Mouse (Mus musculus) forebrain, postnatal 0 days (tissue): ENCODE measurements around the gene Parpbp. TPM values are rescaled to one million over a fixed set of nuclear protein-coding genes. Genes with fewer than 3 reads are reported as not detected.
A peak's percentile ranks its signal among the peaks of the same experiment; 100 is the strongest.

ENCODE experiments used
- ATAC-seq: fragments of 200-750 bp; cut with Nextera tagmentation; 2 replicates; pipeline ENCODE4 v1.8.0; 2017; ENCODE audit warnings: mild to moderate bottlenecking, moderate library complexity
- DNase-seq: peaks from one replicate; pipeline ENCODE4 v3.0.0-alpha.2; 2015
- H3K27ac ChIP-seq: fragments of 300-500 bp; sonication (generic); 2 replicates; pipeline ENCODE4 v1.5.1; 2014; ENCODE audit warnings: low read depth, mild to moderate bottlenecking, antibody characterized with exemption, low read length, moderate library complexity, mixed read lengths
- H3K27me3 ChIP-seq: fragments of 300-500 bp; sonication (generic); 2 replicates; pipeline ENCODE4 v1.6.1; 2014; ENCODE audit warnings: mild to moderate bottlenecking, low read length, mixed read lengths; ENCODE audit not compliant: insufficient read depth
- H3K36me3 ChIP-seq: fragments of 300-500 bp; sonication (generic); 2 replicates; pipeline ENCODE4 v1.6.1; 2014; ENCODE audit warnings: mild to moderate bottlenecking, moderate library complexity; ENCODE audit not compliant: insufficient read depth
- H3K4me1 ChIP-seq: fragments of 300-500 bp; sonication (generic); 2 replicates; pipeline ENCODE4 v1.6.1; 2014; ENCODE audit warnings: antibody characterized with exemption; ENCODE audit not compliant: insufficient read depth
- H3K4me2 ChIP-seq: fragments of 300-500 bp; sonication (generic); 2 replicates; pipeline ENCODE4 v1.6.1; 2014; ENCODE audit warnings: low read depth, mild to moderate bottlenecking, moderate library complexity
- H3K4me3 ChIP-seq: fragments of 300-500 bp; sonication (generic); 2 replicates; pipeline ENCODE4 v1.5.1; 2014; ENCODE audit warnings: low read depth, low read length, mixed read lengths
- H3K9ac ChIP-seq: fragments of 300-500 bp; sonication (generic); 2 replicates; pipeline ENCODE4 v1.6.1; 2014; ENCODE audit warnings: mild to moderate bottlenecking
- H3K9me3 ChIP-seq: fragments of 300-500 bp; sonication (generic); 2 replicates; pipeline ENCODE4 v1.6.1; 2016; ENCODE audit warnings: low read length
- CTCF ChIP-seq: sonication (generic); IDR thresholded peaks from 2 replicates; pipeline ENCODE4 v1.5.1; 2016; ENCODE audit warnings: antibody characterized with exemption, control low read depth, low read depth
- WGBS: fragments of 180-500 bp; shearing (Covaris S2); extraction: QIAGEN DNeasy Blood & Tissue Kit; methylation state at CpG from one replicate; pipeline ENCODE4 v1.1.7; 2014; 5-methylcytosine and 5-hydroxymethylcytosine counted together
- polyA plus RNA-seq: library from polyadenylated mRNA; unstranded; fragments of >200 nt; fragmentation: Nextera tagmentation; extraction: Ambion mirVana; gene quantifications from 2 replicates; pipeline ENCODE4 v1.2.1, GENCODE M21; 2015
- total RNA-seq: library from RNA; depleted of rRNA; stranded (reverse); fragments of >200 nt; gene quantifications from 2 replicates; pipeline ENCODE4 v1.2.3, GENCODE M21; 2014

Gene Parpbp
- total and polyA plus RNA-seq, 2 experiments from 2014 or later = 1.4 to 6.9 TPM

- Histone ChIP-seq H3K9me3 (no peaks in the 10 kb centered on the region), H3K4me2 (peak overlapping the region; percentile 81), H3K9ac (peak overlapping the region; percentile 78), H3K36me3 (no peaks in the 10 kb centered on the region), H3K27me3 (no peaks in the 10 kb centered on the region), H3K4me3 (peak overlapping the region; percentile 68), H3K4me1 (peaks cover 5% of the 10 kb centered on the region; the same call in 1 of the 2 replicates), H3K27ac (no peak overlapping the region)
- no peak for TF ChIP-seq CTCF
- ATAC-seq (peak; percentile 3), DNase-seq (no peak)
- WGBS = 13% methylated on average over 7 of the region's 7 CpGs
These were observed 554 bp downstream of the Parpbp start for GRCm38 (mm10) chr10:88146187-88146586.

- WGBS = 96% methylated on average over 16 of the region's 16 CpGs
- Histone ChIP-seq H3K9ac (no peak overlapping the region), H3K4me3 (no peak overlapping the region), H3K36me3 (no peaks in the 10 kb centered on the region), H3K4me1 (no peaks in the 10 kb centered on the region), H3K4me2 (no peak overlapping the region), H3K27ac (no peak overlapping the region), H3K27me3 (no peaks in the 10 kb centered on the region), H3K9me3 (no peaks in the 10 kb centered on the region)
- no peak for TF ChIP-seq CTCF
- no peak for DNase-seq
- ATAC-seq = no peak
These were observed 11.1 kb downstream of the Parpbp start for GRCm38 (mm10) chr10:88135630-88136029.

- no peak overlapping the region for H3K4me2 ChIP-seq
- H3K9ac ChIP-seq = no peak overlapping the region
- no peak overlapping the region for H3K27ac ChIP-seq
- H3K4me3 ChIP-seq = no peak overlapping the region
- ATAC-seq (no peak), DNase-seq (peak; percentile 29)
- no peaks in the 10 kb centered on the region for H3K27me3 ChIP-seq
- TF ChIP-seq CTCF = peak; percentile 68
- H3K9me3 ChIP-seq = no peaks in the 10 kb centered on the region
- H3K36me3 ChIP-seq = no peaks in the 10 kb centered on the region
- H3K4me1 ChIP-seq = no peaks in the 10 kb centered on the region
These were observed 27.0 kb downstream of the Parpbp start for GRCm38 (mm10) chr10:88119721-88120120.

- DNase-seq (peak; percentile 50), ATAC-seq (peak; percentile 51)
- H3K27me3 ChIP-seq = no peaks in the 10 kb centered on the region
- H3K4me1 ChIP-seq = no peaks in the 10 kb centered on the region
- H3K4me3 ChIP-seq = no peak overlapping the region
- no peaks in the 10 kb centered on the region for H3K9me3 ChIP-seq
- WGBS = 55% methylated on average over 2 of the region's 2 CpGs
- no peaks in the 10 kb centered on the region for H3K36me3 ChIP-seq
- H3K4me2 ChIP-seq = no peak overlapping the region
- no peak overlapping the region for H3K27ac ChIP-seq
- TF ChIP-seq CTCF = no peak
- no peak overlapping the region for H3K9ac ChIP-seq
These were observed 33.5 kb downstream of the Parpbp start for GRCm38 (mm10) chr10:88113290-88113689.

GRCm38 (mm10) chr10:88106169-88106568 lies 40.6 kb downstream of the Parpbp start:
- DNase-seq (no peak), ATAC-seq (no peak)
- WGBS = 95% methylated on average over 2 of the region's 2 CpGs
- no peak overlapping the region for H3K27ac ChIP-seq
- H3K9ac ChIP-seq = no peak overlapping the region
- no peaks in the 10 kb centered on the region for H3K27me3 ChIP-seq
- H3K9me3 ChIP-seq = no peaks in the 10 kb centered on the region
- no peak overlapping the region for H3K4me2 ChIP-seq
- TF ChIP-seq CTCF = no peak
- no peaks in the 10 kb centered on the region for H3K4me1 ChIP-seq
- H3K36me3 ChIP-seq = no peaks in the 10 kb centered on the region
- H3K4me3 ChIP-seq = no peak overlapping the region

- no peak within 1 kb of the TSS for H3K27ac ChIP-seq
- TF ChIP-seq CTCF = no peak
- H3K36me3 ChIP-seq = no peaks in the 10 kb centered on the region
- H3K4me3 ChIP-seq = no peak within 1 kb of the TSS
- ATAC-seq = no peak
- H3K4me2 ChIP-seq = no peak within 1 kb of the TSS
- 17% methylated on average over 5 of the region's 5 CpGs for WGBS
- no peak for DNase-seq
- no peaks in the 10 kb centered on the region for H3K27me3 ChIP-seq
- no peaks in the 10 kb centered on the region for H3K9me3 ChIP-seq
- H3K4me1 ChIP-seq = no peaks in the 10 kb centered on the region
- no peak within 1 kb of the TSS for H3K9ac ChIP-seq
These were observed 56.0 kb downstream of the Parpbp start, which contains the start of gene Pmch for GRCm38 (mm10) chr10:88090772-88091171. Gene Pmch, plus strand, starts transcription at chr10:88091072.

- no peak overlapping the region for H3K27ac ChIP-seq
- H3K36me3 ChIP-seq = no peaks in the 10 kb centered on the region
These were observed 79.4 kb downstream of the Parpbp start for GRCm38 (mm10) chr10:88067377-88067776.

More at GRCm38 (mm10) chr10:88067377-88067776, 79.4 kb downstream of the Parpbp start:
- WGBS = 78% methylated on average over 3 of the region's 3 CpGs
- Histone ChIP-seq H3K4me2 (no peak overlapping the region), H3K9ac (no peak overlapping the region), H3K9me3 (no peaks in the 10 kb centered on the region), H3K27me3 (no peaks in the 10 kb centered on the region), H3K4me3 (no peak overlapping the region), H3K4me1 (no peaks in the 10 kb centered on the region)
- DNase-seq (no peak), ATAC-seq (no peak)
- TF ChIP-seq CTCF = no peak
